In genomic region chr1:43760085-43760484, GRCm38 (mm10) we compare ENCODE assay signal across 9 mouse cellular contexts. TPM values are rescaled to one million over a fixed set of nuclear protein-coding genes. Genes with fewer than 3 reads are reported as not detected.
DNase-seq lines count a peak whose midpoint lies in the region; ATAC-seq and TF ChIP-seq lines count a peak whose summit lies in the region.
"Had no signal": no experiment of that assay in that cellular context is flagged by ENCODE, and none has a peak within 500 bp of the region (broad histone marks: within the 10 kb centered on the region; RNA-seq: fewer than 3 reads in every experiment).

No protein-coding gene starts in this region.

- DNase-seq in cerebellum, adult 9-10 months, result peak; percentile 27
- DNase-seq in cerebellum, postnatal 14 days, result no peak
- peak; percentile 37 for DNase-seq in A20 (ENCODE audit: low read depth, low spot score)
- DNase-seq in c-Kit-positive CD71-positive TER-119-negative erythroid progenitor cells, embryonic 14.5 days (ENCODE audit: low read depth), result peak; percentile 8
- no peak for DNase-seq in ovary, adult 18-20 months (ENCODE audit: low spot score)
- no peak for DNase-seq in heart, adult 18-20 months

- H3K4me1 ChIP-seq in intestine, postnatal 0 days (replicated peaks; ENCODE audit: control insufficient read depth, insufficient read depth, low read length), result no peaks in the 10 kb centered on the region
- H3K4me1 ChIP-seq in intestine, embryonic 15.5 days (replicated peaks), result no peaks in the 10 kb centered on the region

- H3K9me3 ChIP-seq in intestine, postnatal 0 days (ENCODE audit: control insufficient read depth), result no peaks in the 10 kb centered on the region
- no peaks in the 10 kb centered on the region for H3K9me3 ChIP-seq in intestine, embryonic 15.5 days

- no peaks in the 10 kb centered on the region for H3K27me3 ChIP-seq in intestine, postnatal 0 days (replicated peaks; ENCODE audit: control insufficient read depth, insufficient read depth, low read length)
- H3K27me3 ChIP-seq in intestine, embryonic 15.5 days (replicated peaks), result no peaks in the 10 kb centered on the region

- H3K4me3 ChIP-seq in intestine, postnatal 0 days (ENCODE audit: low read depth, low read length), result no peak overlapping the region
- H3K4me3 ChIP-seq in intestine, embryonic 15.5 days (replicated peaks), result no peak overlapping the region

- no peak overlapping the region for H3K4me2 ChIP-seq in intestine, postnatal 0 days (replicated peaks; ENCODE audit: low read depth)
- H3K4me2 ChIP-seq in intestine, embryonic 15.5 days (replicated peaks), result no peak overlapping the region

- no peak for ATAC-seq in intestine, postnatal 0 days
- no peak for ATAC-seq in intestine, embryonic 15.5 days

- peak; percentile 83 for TF ChIP-seq CTCF in intestine, postnatal 0 days (IDR thresholded peaks at IDR 0.05; ENCODE audit: low read depth)

- H3K9ac ChIP-seq in intestine, postnatal 0 days (ENCODE audit: low read depth, low read length), result no peak overlapping the region
- no peak overlapping the region for H3K9ac ChIP-seq in intestine, embryonic 15.5 days

- peaks cover 24% of the 10 kb centered on the region for H3K36me3 ChIP-seq in intestine, postnatal 0 days (ENCODE audit: control insufficient read depth, insufficient read depth)
- H3K36me3 ChIP-seq in intestine, embryonic 15.5 days, result peaks cover 7% of the 10 kb centered on the region

- H3K27ac ChIP-seq in intestine, postnatal 0 days (ENCODE audit: low read depth, low read length), result no peak overlapping the region
- no peak overlapping the region for H3K27ac ChIP-seq in intestine, embryonic 15.5 days

RNA-seq across cellular contexts. Expression of gene 1500015O10Rik, which starts 29.7 kb away (rescaled TPM):
- 4.3 and 4.4 TPM in 2 replicates for polyA plus RNA-seq in intestine, postnatal 0 days (2015; fragmentation: Nextera tagmentation; extraction: Ambion mirVana)
- polyA plus RNA-seq in intestine, embryonic 15.5 days (2015; fragmentation: Nextera tagmentation; extraction: Ambion mirVana), result 3.5 and 4.4 TPM in 2 replicates
- total RNA-seq in heart, adult 18-20 months (2021), result 1 to 10 TPM; 1.5 to 3.9 TPM
- total RNA-seq: monocyte, adult 5-6 weeks had no signal

Comparison
In these comparisons a context has a peak if more than half of its experiments do, and no peak if none do; other contexts are left out.
1. DNase-seq: peak in cerebellum, adult 9-10 months (single experiment), A20 (single experiment) and c-Kit-positive CD71-positive TER-119-negative erythroid progenitor cells, embryonic 14.5 days (single experiment); none in cerebellum, postnatal 14 days (0 of 2), ovary, adult 18-20 months (single experiment) and heart, adult 18-20 months (0 of 2).